Mouse (Mus musculus) CH12.LX (cell line): ENCODE results near the gene Lef1. TPM values are rescaled to one million over a fixed set of nuclear protein-coding genes. Genes with fewer than 3 reads are reported as not detected.

ENCODE experiments used
- DNase-seq: peaks from one replicate; pipeline ENCODE4 v3.0.0-alpha.2; 2013; ENCODE audit errors: extremely low read depth
- H3K27ac ChIP-seq: 2 replicates; pipeline ENCODE4 v1.5.1; 2012; ENCODE audit warnings: low read depth, mild to moderate bottlenecking, control low read depth, moderate library complexity; ENCODE audit not compliant: insufficient read depth
- H3K27me3 ChIP-seq: replicated peaks from 2 replicates; pipeline ENCODE3; 2012; ENCODE audit warnings: inconsistent platforms
- H3K36me3 ChIP-seq, 2 experiments: replicated peaks in 1 of 2; 2 replicates each; pipeline versions ENCODE3 to v1.6.1; 2012; ENCODE audit warnings: inconsistent platforms in 1 of 2, low read length in 1 of 2, mild to moderate bottlenecking in 1 of 2, mixed read lengths in 1 of 2, moderate library complexity in 1 of 2; ENCODE audit not compliant: control insufficient read depth in 1 of 2, insufficient read depth in 1 of 2
- H3K4me1 ChIP-seq, 2 experiments: 2 replicates each; pipeline ENCODE4 v1.6.1; 2012; ENCODE audit warnings: inconsistent platforms in 1 of 2, moderate library complexity in 1 of 2; ENCODE audit not compliant: insufficient read depth in 2 of 2, control insufficient read depth in 1 of 2
- H3K4me2 ChIP-seq: 2 replicates; pipeline ENCODE4 v1.6.1; 2012; ENCODE audit warnings: low read depth, mild to moderate bottlenecking, control low read depth; ENCODE audit not compliant: poor library complexity, insufficient read depth, severe bottlenecking
- H3K4me3 ChIP-seq, 3 experiments: fragments of 150-350 bp in 1 of 3; sonication (generic) in 1 of 3; replicated peaks in 1 of 3; 2 replicates each; pipeline versions ENCODE3 to v1.5.1; 2011 to 2012; ENCODE audit warnings: low read depth in 2 of 3, low read length in 2 of 3, mild to moderate bottlenecking in 2 of 3, moderate library complexity in 2 of 3, control low read depth in 1 of 3, improper control_type of control experiment in 1 of 3, inconsistent platforms in 1 of 3, mixed read lengths in 1 of 3; ENCODE audit not compliant: poor library complexity in 1 of 3
- H3K79me2 ChIP-seq: replicated peaks from 2 replicates; pipeline ENCODE4 v1.6.1; 2012; ENCODE audit warnings: mild to moderate bottlenecking, moderate library complexity; ENCODE audit not compliant: control insufficient read depth, poor library complexity, insufficient read depth, severe bottlenecking; ENCODE audit errors: extremely low read depth
- H3K9ac ChIP-seq: 2 replicates; pipeline ENCODE4 v1.6.1; 2012; ENCODE audit warnings: low read depth, mild to moderate bottlenecking, control low read depth, moderate library complexity; ENCODE audit not compliant: insufficient read depth
- H3K9me3 ChIP-seq: replicated peaks from 2 replicates; pipeline ENCODE3; 2012; ENCODE audit warnings: low read length, inconsistent platforms, mixed read lengths
- CHD1 ChIP-seq: IDR thresholded peaks from 2 replicates; pipeline ENCODE4 v1.6.1; 2012; ENCODE audit warnings: low read depth, low read length, improper control_type of control experiment, inconsistent platforms
- ETS1 ChIP-seq: conservative IDR thresholded peaks from 2 replicates; pipeline ENCODE4 v1.6.1; 2012; ENCODE audit warnings: low read depth, mild to moderate bottlenecking, inconsistent platforms, low read length, improper control_type of control experiment, moderate library complexity
- IRF4 ChIP-seq: IDR thresholded peaks from 2 replicates; pipeline ENCODE4 v1.6.1; 2014; ENCODE audit warnings: low read depth, mild to moderate bottlenecking, inconsistent platforms, low read length, improper control_type of control experiment
- JUND ChIP-seq: conservative IDR thresholded peaks from 2 replicates; pipeline ENCODE4 v1.6.1; 2011; ENCODE audit warnings: low read depth, low read length, improper control_type of control experiment
- KAT2A ChIP-seq: IDR thresholded peaks from 2 replicates; pipeline ENCODE4 v1.6.1; 2012; ENCODE audit warnings: low read length, improper control_type of control experiment, inconsistent platforms; ENCODE audit not compliant: insufficient replicate concordance
- MAFK ChIP-seq: IDR thresholded peaks from 2 replicates; pipeline ENCODE4 v1.6.1; 2011; ENCODE audit warnings: low read length, improper control_type of control experiment; ENCODE audit not compliant: insufficient replicate concordance
- MXI1 ChIP-seq: IDR thresholded peaks from 2 replicates; pipeline ENCODE4 v1.6.1; 2011; ENCODE audit warnings: mild to moderate bottlenecking, low read depth, low read length, improper control_type of control experiment
- MYC ChIP-seq: IDR thresholded peaks from 2 replicates; pipeline ENCODE4 v1.6.1; 2011; ENCODE audit warnings: low read depth, mild to moderate bottlenecking, improper control_type of control experiment, low read length
- NELFE ChIP-seq: IDR thresholded peaks from 2 replicates; pipeline ENCODE4 v1.6.1; 2011; ENCODE audit warnings: low read depth, low read length, improper control_type of control experiment
- NRF1 ChIP-seq: IDR thresholded peaks from 2 replicates; pipeline ENCODE4 v1.6.1; 2014; ENCODE audit warnings: low read depth, mild to moderate bottlenecking, inconsistent platforms, low read length, improper control_type of control experiment, moderate library complexity
- PAX5 ChIP-seq: IDR thresholded peaks from 2 replicates; pipeline ENCODE4 v1.6.1; 2012; ENCODE audit warnings: low read length, inconsistent platforms, mixed read lengths
- RCOR1 ChIP-seq: conservative IDR thresholded peaks from 2 replicates; pipeline ENCODE4 v1.6.1; 2012; ENCODE audit warnings: low read depth, mild to moderate bottlenecking, inconsistent platforms, low read length, improper control_type of control experiment
- SIN3A ChIP-seq: IDR thresholded peaks from 2 replicates; pipeline ENCODE4 v1.6.1; 2012; ENCODE audit warnings: low read length, improper control_type of control experiment, inconsistent platforms
- SMC3 ChIP-seq: IDR thresholded peaks from 2 replicates; pipeline ENCODE4 v1.6.1; 2011; ENCODE audit warnings: low read depth, low read length, improper control_type of control experiment
- TBP ChIP-seq: conservative IDR thresholded peaks from 2 replicates; pipeline ENCODE4 v1.6.1; 2011; ENCODE audit warnings: low read depth, low read length, improper control_type of control experiment
- TCF12 ChIP-seq: IDR thresholded peaks from 2 replicates; pipeline ENCODE4 v1.6.1; 2014; ENCODE audit warnings: low read depth, mild to moderate bottlenecking, inconsistent platforms, low read length, improper control_type of control experiment
- USF2 ChIP-seq: conservative IDR thresholded peaks from 2 replicates; pipeline ENCODE4 v1.6.1; 2011; ENCODE audit warnings: low read depth, low read length, improper control_type of control experiment
- ZC3H11A ChIP-seq: IDR thresholded peaks from 2 replicates; pipeline ENCODE4 v1.6.1; 2012; ENCODE audit warnings: low read depth, mild to moderate bottlenecking, inconsistent platforms, low read length, improper control_type of control experiment
- ZMIZ1 ChIP-seq: IDR thresholded peaks from 2 replicates; pipeline ENCODE4 v1.6.1; 2012; ENCODE audit warnings: low read depth, mild to moderate bottlenecking, inconsistent platforms, low read length, improper control_type of control experiment
- ZNF384 ChIP-seq: IDR thresholded peaks from 2 replicates; pipeline ENCODE4 v1.6.1; 2012; ENCODE audit warnings: low read depth, low read length, improper control_type of control experiment, inconsistent platforms
- dilution Hi-C: fragments of 300-500 bp; cut with MboI; formaldehyde crosslinking; loops from 2 replicates; pipeline ENCODE4 v1.14.3; 2020; ENCODE audit warnings: low sequenced_read_pairs; ENCODE audit not compliant: extremely low pct_unique_long_range_greater_than_20kb, extremely low pct_ligation_motif_present
- in situ Hi-C: fragments of 300-500 bp; cut with MboI; formaldehyde crosslinking; loops from 3 replicates; pipeline ENCODE4 v1.14.3; 2019; ENCODE audit warnings: low sequenced_read_pairs, low pct_ligation_motif_present, low pct_unique_long_range_greater_than_20kb, mixed read lengths
- polyA plus RNA-seq: library from polyadenylated mRNA; unstranded; fragments of >175 nt; gene quantifications from 2 replicates; pipeline ENCODE4 v1.2.1, GENCODE M21; 2012; ENCODE audit warnings: low read depth; ENCODE audit not compliant: insufficient read length
- total RNA-seq, 2 experiments: library from RNA; depleted of rRNA; stranded (reverse); fragments of 300-350 nt in 1 of 2; fragments of >200 nt in 1 of 2; gene quantifications; 2 replicates each; pipeline ENCODE4 v1.2.3; 2012 to 2014

Lef1 gene
- total and polyA plus RNA-seq, 3 experiments: 1.8 to 14.5 (median 4.4) TPM

GRCm38 (mm10) chr3:131266366-131267050 lies 156.2 kb downstream of the Lef1 start:
- H3K9me3 ChIP-seq: no peaks in the 10 kb centered on the region
- no peaks in the 10 kb centered on the region for H3K79me2 ChIP-seq
- peaks cover 0 to 17% of the 10 kb centered on the region in 2 experiments; a peak in 2 of 4 replicates for H3K4me1 ChIP-seq
- no peak overlapping the region for H3K9ac ChIP-seq
- H3K27me3 ChIP-seq: no peaks in the 10 kb centered on the region
- dilution Hi-C loops: no loop called here
- H3K4me3 ChIP-seq: no peak overlapping the region
- in situ Hi-C loops: no loop called here
- no peak for DNase-seq
- H3K36me3 ChIP-seq: peaks cover 0 to 54% of the 10 kb centered on the region in 2 experiments
- H3K4me2 ChIP-seq: no peak overlapping the region
- TF ChIP-seq NELFE (no peak), TCF12 (no peak), SIN3A (no peak), MXI1 (no peak), RCOR1 (no peak)
- no peak overlapping the region for H3K27ac ChIP-seq

- Histone ChIP-seq H3K36me3 (peaks cover 0 to 25% of the 10 kb centered on the region in 2 experiments), H3K4me3 (no peak overlapping the region), H3K4me1 (peaks cover 0 to 24% of the 10 kb centered on the region in 2 experiments; a peak in 3 of 4 replicates), H3K79me2 (no peaks in the 10 kb centered on the region), H3K27ac (no peak overlapping the region), H3K4me2 (no peak overlapping the region), H3K9ac (no peak overlapping the region), H3K9me3 (no peaks in the 10 kb centered on the region), H3K27me3 (no peaks in the 10 kb centered on the region)
- no peak for DNase-seq
- TF ChIP-seq ZMIZ1 (no peak), MAFK (no peak), ETS1 (no peak), JUND (no peak), USF2 (no peak), ZNF384 (no peak), KAT2A (no peak), CHD1 (no peak), ZC3H11A (no peak), IRF4 (no peak), MXI1 (no peak), TCF12 (no peak), NELFE (no peak), PAX5 (no peak), NRF1 (no peak), MYC (no peak), TBP (no peak), SMC3 (no peak)
- in situ Hi-C loops: no loop called here
- dilution Hi-C loops: no loop called here
Measured at GRCm38 (mm10) chr3:131270381-131270780, 160.1 kb downstream of the Lef1 start.
